Mouse (Mus musculus): Measurements from ENCODE around the gene Atf6b. TPM values are rescaled to one million over a fixed set of nuclear protein-coding genes. Genes with fewer than 3 reads are reported as not detected.

Gene Atf6b
- total and polyA plus RNA-seq, 2 experiments from 2014 or later: 57.4 to 83.0 TPM

DNA sequence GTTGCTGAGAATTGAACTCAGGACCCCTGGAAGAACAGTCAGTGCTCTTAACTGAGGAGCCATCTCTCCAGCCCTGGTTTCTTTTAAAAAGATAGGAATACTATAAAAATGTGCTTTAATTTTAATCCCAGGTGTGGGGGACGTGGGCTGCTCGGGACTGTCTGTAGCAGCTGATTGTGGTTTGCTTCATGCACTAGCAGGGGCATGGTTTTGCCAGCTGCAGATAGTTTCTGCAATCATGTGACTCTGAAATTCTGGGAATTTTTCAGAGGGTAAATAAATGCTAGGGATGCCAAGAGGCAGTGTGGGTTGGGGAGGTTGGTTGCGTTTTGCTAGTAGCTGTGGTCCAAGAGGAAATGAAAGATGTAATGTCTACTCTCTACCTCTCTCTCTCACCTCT is 5.0 kb upstream of the Atf6b start:
- WGBS: 91% methylated on average over 3 of the region's 3 CpGs
- Histone ChIP-seq H3K27ac (ENCODE audit: low read depth, low read length) (no peak overlapping the region), H3K9me3 (ENCODE audit: low read length) (no peaks in the 10 kb centered on the region), H3K36me3 (ENCODE audit: insufficient read depth, low read length) (no peaks in the 10 kb centered on the region), H3K4me1 (ENCODE audit: insufficient read depth, low read length) (no peaks in the 10 kb centered on the region; the same call in 1 of the 2 replicates), H3K4me3 (ENCODE audit: low read depth, low read length) (no peak overlapping the region), H3K9ac (replicated peaks; ENCODE audit: low read length, poor library complexity, severe bottlenecking) (no peak overlapping the region), H3K4me2 (ENCODE audit: low read depth, low read length, poor library complexity, severe bottlenecking) (no peak overlapping the region), H3K27me3 (ENCODE audit: insufficient read depth, low read length) (no peaks in the 10 kb centered on the region)
- no peak for TF ChIP-seq CTCF (IDR thresholded peaks at IDR 0.05)
- DNase-seq (ENCODE audit: low spot score) (no peak), ATAC-seq (ENCODE audit: low FRiP score) (no peak)

DNA sequence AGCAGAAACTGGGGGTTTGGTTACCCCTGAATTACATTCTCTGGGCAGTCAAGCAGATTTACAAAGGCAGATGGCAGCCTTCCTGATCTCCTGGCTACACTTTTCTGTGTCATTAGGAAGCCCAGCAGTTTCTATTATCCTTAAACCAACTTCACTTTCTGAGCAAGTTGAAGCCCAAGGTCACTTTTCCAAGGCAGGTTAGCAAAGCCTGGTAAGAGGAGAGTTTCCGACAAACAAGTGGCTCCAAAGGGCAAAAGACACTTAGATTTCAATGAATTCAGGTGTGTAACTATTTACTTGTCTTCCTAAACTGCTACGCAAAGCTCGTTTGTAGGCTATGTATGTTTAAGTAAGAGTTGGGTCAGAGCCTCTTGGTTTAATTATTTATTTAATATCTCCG is 3.6 kb upstream of the Atf6b start:
- DNase-seq (ENCODE audit: low spot score): no peak
- ATAC-seq (ENCODE audit: low FRiP score): no peak
- TF ChIP-seq CTCF (IDR thresholded peaks at IDR 0.05): no peak
- H3K9me3 ChIP-seq (ENCODE audit: low read length): no peaks in the 10 kb centered on the region
- peaks cover 7% of the 10 kb centered on the region for H3K4me1 ChIP-seq (ENCODE audit: insufficient read depth, low read length)
- H3K9ac ChIP-seq (replicated peaks; ENCODE audit: low read length, poor library complexity, severe bottlenecking): no peak overlapping the region
- WGBS: 88% methylated on average over 4 of the region's 4 CpGs
- H3K4me2 ChIP-seq (ENCODE audit: low read depth, low read length, poor library complexity, severe bottlenecking): no peak overlapping the region
- H3K4me3 ChIP-seq (ENCODE audit: low read depth, low read length): no peak overlapping the region
- no peaks in the 10 kb centered on the region for H3K27me3 ChIP-seq (ENCODE audit: insufficient read depth, low read length)
- 0 out of 2 replicates have a peak, but pooled peaks cover under 1% of the 10 kb centered on the region for H3K36me3 ChIP-seq (ENCODE audit: insufficient read depth, low read length)
- H3K27ac ChIP-seq (ENCODE audit: low read depth, low read length): no peak overlapping the region

DNA sequence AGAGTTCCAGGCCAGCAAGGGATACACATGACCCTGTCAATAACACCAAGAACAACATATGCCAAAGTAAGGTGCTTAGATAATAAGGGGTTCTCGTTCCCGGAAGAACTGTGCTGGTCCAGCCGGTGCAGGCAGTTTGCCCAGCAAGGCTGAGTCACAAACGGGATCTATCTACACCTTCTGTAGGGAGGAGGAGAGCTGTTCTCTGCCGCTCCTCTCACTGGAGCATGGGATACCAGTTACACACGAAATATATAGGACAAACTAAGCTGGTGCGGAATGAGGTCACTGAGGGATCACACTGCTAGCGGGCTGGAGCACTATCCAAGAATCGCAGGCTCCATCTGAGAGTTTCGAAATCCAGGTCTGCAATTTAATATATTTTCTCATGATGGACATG is 3.0 kb upstream of the Atf6b start:
- Histone ChIP-seq H3K9ac (replicated peaks; ENCODE audit: low read length, poor library complexity, severe bottlenecking) (no peak overlapping the region), H3K9me3 (ENCODE audit: low read length) (no peaks in the 10 kb centered on the region), H3K4me2 (ENCODE audit: low read depth, low read length, poor library complexity, severe bottlenecking) (no peak overlapping the region), H3K27me3 (ENCODE audit: insufficient read depth, low read length) (no peaks in the 10 kb centered on the region), H3K36me3 (ENCODE audit: insufficient read depth, low read length) (peaks cover 4% of the 10 kb centered on the region; the same call in 1 of the 2 replicates), H3K4me1 (ENCODE audit: insufficient read depth, low read length) (peaks cover 7% of the 10 kb centered on the region), H3K27ac (ENCODE audit: low read depth, low read length) (no peak overlapping the region), H3K4me3 (ENCODE audit: low read depth, low read length) (no peak overlapping the region)
- 84% methylated on average over 10 of the region's 10 CpGs for WGBS
- ATAC-seq (ENCODE audit: low FRiP score): no peak
- TF ChIP-seq CTCF (IDR thresholded peaks at IDR 0.05): no peak
- no peak for DNase-seq (ENCODE audit: low spot score)

DNA sequence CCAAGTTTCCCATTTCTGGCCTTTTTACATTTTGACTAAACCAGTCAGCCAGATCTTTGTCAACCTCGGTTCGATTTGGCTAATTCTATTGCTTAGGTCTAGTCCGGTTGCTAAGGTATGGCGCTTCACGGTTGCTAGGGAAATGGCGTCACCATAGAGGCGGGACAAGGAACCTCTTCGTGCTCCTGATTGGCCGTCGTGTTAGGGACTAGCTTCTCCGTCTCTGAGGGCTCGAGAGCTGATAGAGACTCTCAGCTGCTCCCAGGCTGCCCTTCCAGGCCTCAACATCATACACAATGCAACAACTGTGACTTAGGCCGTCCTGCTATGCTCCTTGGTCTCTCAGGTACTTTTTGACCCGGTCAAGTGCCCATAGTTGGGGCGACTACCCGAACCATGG is 2.3 kb upstream of the Atf6b start, which contains the start of gene Fkbpl:
Gene Fkbpl, plus strand, starts transcription at position 157 of the 400 bp plus-strand sequence.
- peak within 1 kb of the TSS; percentile 44 for H3K9ac ChIP-seq (replicated peaks; ENCODE audit: low read length, poor library complexity, severe bottlenecking)
- WGBS: 1% methylated on average over 16 of the region's 16 CpGs
- ATAC-seq (ENCODE audit: low FRiP score) (peak; percentile 73), DNase-seq (ENCODE audit: low spot score) (peak; percentile 98)
- H3K36me3 ChIP-seq (ENCODE audit: insufficient read depth, low read length): peaks cover 11% of the 10 kb centered on the region
- H3K27me3 ChIP-seq (ENCODE audit: insufficient read depth, low read length): no peaks in the 10 kb centered on the region
- peaks cover 7% of the 10 kb centered on the region for H3K4me1 ChIP-seq (ENCODE audit: insufficient read depth, low read length)
- no peaks in the 10 kb centered on the region for H3K9me3 ChIP-seq (ENCODE audit: low read length)
- H3K4me2 ChIP-seq (ENCODE audit: low read depth, low read length, poor library complexity, severe bottlenecking): peak within 1 kb of the TSS; percentile 55
- H3K27ac ChIP-seq (ENCODE audit: low read depth, low read length): peak within 1 kb of the TSS; percentile 52; the same call in 1 of the 2 replicates
- no peak for TF ChIP-seq CTCF (IDR thresholded peaks at IDR 0.05)
- peak within 1 kb of the TSS; percentile 43 for H3K4me3 ChIP-seq (ENCODE audit: low read depth, low read length)

DNA sequence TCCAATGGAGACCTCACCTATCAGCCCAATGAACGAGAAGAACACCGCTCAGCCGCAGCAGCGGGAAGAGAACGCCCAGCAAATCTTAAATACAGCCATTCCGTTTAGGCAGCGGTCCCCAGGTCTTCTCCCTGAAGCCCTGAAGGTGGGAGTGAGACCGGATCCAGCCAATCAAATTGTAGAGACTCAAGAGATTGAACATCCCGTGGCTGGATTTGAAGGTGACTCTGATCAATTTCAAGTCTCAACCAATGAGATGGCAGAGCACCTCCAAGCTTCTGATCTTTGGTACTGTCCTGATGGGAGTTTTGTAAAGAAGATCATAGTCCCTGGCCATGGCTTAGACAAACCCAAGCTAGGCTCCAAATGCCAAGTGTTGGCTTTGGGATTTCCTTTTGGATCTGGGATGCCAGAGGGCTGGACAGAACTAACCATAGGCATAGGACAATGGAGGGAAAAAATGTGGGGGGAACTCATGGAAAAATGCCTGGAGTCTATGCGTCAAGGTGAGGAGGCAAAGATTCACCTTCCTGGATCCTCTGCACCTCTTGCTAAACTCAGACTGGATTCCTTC is 1.6 kb upstream of the Atf6b start:
- ATAC-seq (ENCODE audit: low FRiP score): no peak
- H3K9ac ChIP-seq (replicated peaks; ENCODE audit: low read length, poor library complexity, severe bottlenecking): no peak overlapping the region
- no peak for TF ChIP-seq CTCF (IDR thresholded peaks at IDR 0.05)
- no peaks in the 10 kb centered on the region for H3K27me3 ChIP-seq (ENCODE audit: insufficient read depth, low read length)
- peak overlapping the region; percentile 43 for H3K4me3 ChIP-seq (ENCODE audit: low read depth, low read length)
- peaks cover 17% of the 10 kb centered on the region for H3K36me3 ChIP-seq (ENCODE audit: insufficient read depth, low read length)
- H3K9me3 ChIP-seq (ENCODE audit: low read length): no peaks in the 10 kb centered on the region
- no peak for DNase-seq (ENCODE audit: low spot score)
- no peak overlapping the region; the same call in 1 of the 2 replicates for H3K27ac ChIP-seq (ENCODE audit: low read depth, low read length)
- 50% methylated on average over 10 of the region's 10 CpGs for WGBS
- H3K4me2 ChIP-seq (ENCODE audit: low read depth, low read length, poor library complexity, severe bottlenecking): peak overlapping the region; percentile 55
- peaks cover 7% of the 10 kb centered on the region for H3K4me1 ChIP-seq (ENCODE audit: insufficient read depth, low read length)

DNA sequence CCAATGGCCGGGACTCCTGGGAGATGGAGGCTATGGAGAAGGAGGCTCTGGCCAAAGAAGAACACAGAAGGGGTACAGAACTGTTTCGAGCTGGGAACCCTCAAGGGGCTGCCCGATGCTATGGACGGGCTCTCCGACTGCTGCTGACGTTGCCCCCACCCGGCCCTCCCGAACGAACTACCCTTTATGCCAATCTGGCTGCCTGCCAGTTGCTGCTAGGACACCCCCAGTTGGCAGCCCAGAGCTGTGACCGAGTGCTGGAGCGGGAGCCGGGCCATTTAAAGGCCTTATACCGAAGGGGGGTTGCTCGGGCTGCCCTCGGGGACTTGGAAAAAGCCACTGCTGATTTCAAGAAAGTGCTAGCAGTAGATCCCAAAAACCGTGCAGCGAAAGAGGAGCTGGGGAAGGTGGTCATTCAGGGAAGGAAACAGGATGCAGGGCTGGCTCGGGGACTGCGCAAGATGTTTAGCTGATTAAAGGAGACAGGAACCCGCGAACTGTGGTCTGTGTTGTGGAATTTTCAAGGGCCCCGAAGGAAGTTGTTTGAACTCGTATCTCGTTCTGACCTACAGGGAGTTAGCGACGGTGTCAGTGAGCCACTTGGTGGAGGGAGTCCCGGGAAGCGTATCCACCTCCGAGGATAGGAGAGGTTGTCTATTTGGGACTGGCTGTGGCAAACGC is 975 bp upstream of the Atf6b start:
- no peak for ATAC-seq (ENCODE audit: low FRiP score)
- H3K4me3 ChIP-seq (ENCODE audit: low read depth, low read length): no peak overlapping the region

More for the DNA sequence above, 975 bp upstream of the Atf6b start:
- no peaks in the 10 kb centered on the region for H3K27me3 ChIP-seq (ENCODE audit: insufficient read depth, low read length)
- H3K4me1 ChIP-seq (ENCODE audit: insufficient read depth, low read length): peaks cover 7% of the 10 kb centered on the region
- H3K9me3 ChIP-seq (ENCODE audit: low read length): no peaks in the 10 kb centered on the region
- peak overlapping the region; percentile 37 for H3K4me2 ChIP-seq (ENCODE audit: low read depth, low read length, poor library complexity, severe bottlenecking)
- no peak overlapping the region for H3K9ac ChIP-seq (replicated peaks; ENCODE audit: low read length, poor library complexity, severe bottlenecking)
- DNase-seq (ENCODE audit: low spot score): peak; percentile 47
- peaks cover 24% of the 10 kb centered on the region for H3K36me3 ChIP-seq (ENCODE audit: insufficient read depth, low read length)
- 86% methylated on average over 30 of the region's 30 CpGs for WGBS
- TF ChIP-seq CTCF (IDR thresholded peaks at IDR 0.05): no peak
- no peak overlapping the region; the same call in 1 of the 2 replicates for H3K27ac ChIP-seq (ENCODE audit: low read depth, low read length)
